Mouse (Mus musculus) bone marrow, adult 2 months (tissue): ENCODE data around the gene Prdm16. TPM values are rescaled to one million over a fixed set of nuclear protein-coding genes. Genes with fewer than 3 reads are reported as not detected.

Experiments
- H3K27ac ChIP-seq: fragments of 200-500 bp; 2 replicates; pipeline ENCODE4 v1.5.1; 2012; ENCODE audit warnings: low read depth, mild to moderate bottlenecking, control low read depth, inconsistent platforms, low read length; ENCODE audit not compliant: control insufficient read depth, poor library complexity, insufficient read depth
- H3K4me1 ChIP-seq: fragments of 200-500 bp; 2 replicates; pipeline ENCODE4 v1.6.1; 2011; ENCODE audit warnings: low read length; ENCODE audit not compliant: control insufficient read depth, insufficient read depth
- H3K4me3 ChIP-seq: fragments of 200-500 bp; replicated peaks from 2 replicates; pipeline ENCODE3; 2011; ENCODE audit warnings: mild to moderate bottlenecking, low read depth, low read length, control low read depth; ENCODE audit not compliant: control insufficient read depth
- CTCF ChIP-seq: fragments of 200-500 bp; IDR thresholded peaks from 2 replicates; pipeline ENCODE4 v1.5.1; 2011; ENCODE audit warnings: low read length, control low read depth; ENCODE audit not compliant: control insufficient read depth, insufficient read depth
- POLR2A ChIP-seq: fragments of 200-500 bp; IDR thresholded peaks from 2 replicates; pipeline ENCODE4 v1.6.1; 2011; ENCODE audit warnings: low read depth, mild to moderate bottlenecking, control low read depth, low read length, borderline replicate concordance; ENCODE audit not compliant: control insufficient read depth
- WGBS: fragments of 180-500 bp; shearing (Covaris S2); methylation state at CpG from one replicate; pipeline ENCODE4 v1.1.7; 2018; 5-methylcytosine and 5-hydroxymethylcytosine counted together
- polyA plus RNA-seq: library from polyadenylated mRNA; stranded (reverse); fragments of >200 nt; gene quantifications from 2 replicates; pipeline ENCODE4 v1.2.4, GENCODE M21; 2011; ENCODE audit warnings: low replicate concordance; ENCODE audit not compliant: missing spikeins, insufficient read depth, insufficient read length

Prdm16 gene
- polyA plus RNA-seq, 1 experiment = 0.70 TPM

- 15% methylated on average over 9 of the region's 9 CpGs for WGBS
Measured at GRCm38 (mm10) chr4:154465123-154465522, 171.6 kb downstream of the Prdm16 start.

GRCm38 (mm10) chr4:154460021-154460420, 176.7 kb downstream of the Prdm16 start:
- 83% methylated on average over 13 of the region's 13 CpGs for WGBS
- Histone ChIP-seq H3K4me1 (no peaks in the 10 kb centered on the region), H3K27ac (no peak overlapping the region), H3K4me3 (no peak overlapping the region)
- TF ChIP-seq POLR2A (no peak), CTCF (no peak)

More at GRCm38 (mm10) chr4:154465123-154465522, 171.6 kb downstream of the Prdm16 start:
- no peaks in the 10 kb centered on the region for H3K4me1 ChIP-seq
- no peak overlapping the region for H3K27ac ChIP-seq
- no peak for TF ChIP-seq CTCF
- no peak overlapping the region for H3K4me3 ChIP-seq

- no peaks in the 10 kb centered on the region for H3K4me1 ChIP-seq
- no peak overlapping the region for H3K4me3 ChIP-seq
- no peak overlapping the region for H3K27ac ChIP-seq
- TF ChIP-seq POLR2A (no peak), CTCF (no peak)
- 72% methylated on average over 3 of the region's 3 CpGs for WGBS
Measured at GRCm38 (mm10) chr4:154457756-154458155, 178.9 kb downstream of the Prdm16 start.

- 86% methylated on average over 11 of the region's 11 CpGs for WGBS
- Histone ChIP-seq H3K27ac (no peak overlapping the region), H3K4me3 (no peak overlapping the region), H3K4me1 (no peaks in the 10 kb centered on the region)
- TF ChIP-seq CTCF (no peak), POLR2A (no peak)
Measured at GRCm38 (mm10) chr4:154456265-154456822, 180.3 kb downstream of the Prdm16 start.

GRCm38 (mm10) chr4:154450441-154450840, 186.2 kb downstream of the Prdm16 start:
- TF ChIP-seq POLR2A (no peak), CTCF (no peak)
- 75% methylated on average over 9 of the region's 9 CpGs for WGBS
- Histone ChIP-seq H3K4me1 (no peaks in the 10 kb centered on the region), H3K4me3 (no peak overlapping the region), H3K27ac (no peak overlapping the region)

GRCm38 (mm10) chr4:154450036-154450435, 186.6 kb downstream of the Prdm16 start:
- H3K4me1 ChIP-seq = no peaks in the 10 kb centered on the region
- no peak overlapping the region for H3K27ac ChIP-seq
- no peak overlapping the region for H3K4me3 ChIP-seq
- WGBS = 80% methylated on average over 4 of the region's 4 CpGs
- TF ChIP-seq POLR2A (no peak), CTCF (no peak)

GRCm38 (mm10) chr4:154449343-154449742, 187.3 kb downstream of the Prdm16 start:
- Histone ChIP-seq H3K27ac (no peak overlapping the region), H3K4me3 (no peak overlapping the region), H3K4me1 (no peaks in the 10 kb centered on the region)
- WGBS = 26% methylated on average over 3 of the region's 3 CpGs
- no peak for TF ChIP-seq CTCF
- TF ChIP-seq POLR2A = no peak

- Histone ChIP-seq H3K4me1 (no peaks in the 10 kb centered on the region), H3K27ac (no peak overlapping the region), H3K4me3 (no peak overlapping the region)
- 87% methylated on average over 9 of the region's 9 CpGs for WGBS
- TF ChIP-seq CTCF (no peak), POLR2A (no peak)
Measured at GRCm38 (mm10) chr4:154445721-154446120, 191.0 kb downstream of the Prdm16 start.
